Mouse (Mus musculus): ENCODE data around the gene Ttc39a. TPM values are rescaled to one million over a fixed set of nuclear protein-coding genes. Genes with fewer than 3 reads are reported as not detected.
A peak's percentile ranks its signal among the peaks of the same experiment; 100 is the strongest.

The Ttc39a gene
- polyA plus RNA-seq, 1 experiment from 2014 or later, result 3.2 TPM

GRCm38 (mm10) chr4:109423438-109423837 lies 17.0 kb downstream of the Ttc39a start:
- WGBS, result 78% methylated on average over 2 of the region's 2 CpGs
- no peak overlapping the region for H3K9ac ChIP-seq
- ATAC-seq (ENCODE audit: low FRiP score, low read depth), result no peak

GRCm38 (mm10) chr4:109427058-109427457 lies 20.6 kb downstream of the Ttc39a start:
- Histone ChIP-seq H3K27me3 (no peaks in the 10 kb centered on the region), H3K4me2 (no peak overlapping the region), H3K9me3 (no peaks in the 10 kb centered on the region), H3K9ac (no peak overlapping the region), H3K4me3 (no peak overlapping the region), H3K4me1 (replicated peaks) (no peaks in the 10 kb centered on the region), H3K27ac (replicated peaks) (no peak overlapping the region), H3K36me3 (no peaks in the 10 kb centered on the region)
- WGBS, result 72% methylated on average over 1 of the region's 1 CpGs
- ATAC-seq (ENCODE audit: low FRiP score, low read depth), result no peak

More at GRCm38 (mm10) chr4:109423438-109423837, 17.0 kb downstream of the Ttc39a start:
- Histone ChIP-seq H3K9me3 (no peaks in the 10 kb centered on the region), H3K4me1 (replicated peaks) (no peaks in the 10 kb centered on the region), H3K4me2 (no peak overlapping the region), H3K36me3 (no peaks in the 10 kb centered on the region), H3K27ac (replicated peaks) (no peak overlapping the region), H3K27me3 (no peaks in the 10 kb centered on the region), H3K4me3 (no peak overlapping the region)

- Histone ChIP-seq H3K4me1 (replicated peaks) (no peaks in the 10 kb centered on the region), H3K27ac (replicated peaks) (no peak overlapping the region), H3K9me3 (no peaks in the 10 kb centered on the region), H3K36me3 (no peaks in the 10 kb centered on the region), H3K4me2 (no peak overlapping the region), H3K4me3 (no peak overlapping the region), H3K9ac (no peak overlapping the region), H3K27me3 (no peaks in the 10 kb centered on the region)
- ATAC-seq (ENCODE audit: low FRiP score, low read depth), result no peak
- WGBS, result 96% methylated on average over 7 of the region's 7 CpGs
Measured at GRCm38 (mm10) chr4:109430250-109430649, 23.8 kb downstream of the Ttc39a start.

GRCm38 (mm10) chr4:109430854-109431253 lies 24.4 kb downstream of the Ttc39a start:
- ATAC-seq (ENCODE audit: low FRiP score, low read depth), result no peak
- Histone ChIP-seq H3K36me3 (no peaks in the 10 kb centered on the region), H3K27me3 (no peaks in the 10 kb centered on the region), H3K4me1 (replicated peaks) (no peaks in the 10 kb centered on the region), H3K9ac (no peak overlapping the region), H3K9me3 (no peaks in the 10 kb centered on the region), H3K4me2 (no peak overlapping the region), H3K4me3 (no peak overlapping the region), H3K27ac (replicated peaks) (no peak overlapping the region)
- 52% methylated on average over 13 of the region's 13 CpGs for WGBS

GRCm38 (mm10) chr4:109432668-109433375 lies 26.4 kb downstream of the Ttc39a start:
- no peak overlapping the region for H3K27ac ChIP-seq (replicated peaks)
- 0 out of 2 replicates have a peak, but pooled peaks have one; percentile 32 for ATAC-seq (ENCODE audit: low FRiP score, low read depth)
- 82% methylated on average over 16 of the region's 16 CpGs for WGBS
- H3K36me3 ChIP-seq, result no peaks in the 10 kb centered on the region
- H3K9me3 ChIP-seq, result no peaks in the 10 kb centered on the region
- no peak overlapping the region for H3K9ac ChIP-seq
- no peak overlapping the region for H3K4me2 ChIP-seq
- H3K4me1 ChIP-seq (replicated peaks), result no peaks in the 10 kb centered on the region
- no peaks in the 10 kb centered on the region for H3K27me3 ChIP-seq
- H3K4me3 ChIP-seq, result no peak overlapping the region

GRCm38 (mm10) chr4:109433641-109434040 lies 27.2 kb downstream of the Ttc39a start:
- WGBS, result 74% methylated on average over 6 of the region's 6 CpGs
- no peak overlapping the region for H3K27ac ChIP-seq (replicated peaks)
- H3K27me3 ChIP-seq, result no peaks in the 10 kb centered on the region
- H3K9ac ChIP-seq, result no peak overlapping the region
- no peaks in the 10 kb centered on the region for H3K4me1 ChIP-seq (replicated peaks)
- H3K36me3 ChIP-seq, result no peaks in the 10 kb centered on the region
- H3K4me2 ChIP-seq, result no peak overlapping the region
- no peak for ATAC-seq (ENCODE audit: low FRiP score, low read depth)
- H3K9me3 ChIP-seq, result no peaks in the 10 kb centered on the region
- H3K4me3 ChIP-seq, result no peak overlapping the region

GRCm38 (mm10) chr4:109434256-109434655 lies 27.8 kb downstream of the Ttc39a start:
- no peak for ATAC-seq (ENCODE audit: low FRiP score, low read depth)
- H3K4me3 ChIP-seq, result no peak overlapping the region
- H3K27ac ChIP-seq (replicated peaks), result no peak overlapping the region
- WGBS, result 95% methylated on average over 1 of the region's 1 CpGs
- H3K36me3 ChIP-seq, result no peaks in the 10 kb centered on the region
- no peak overlapping the region for H3K9ac ChIP-seq
- H3K4me2 ChIP-seq, result no peak overlapping the region
- H3K27me3 ChIP-seq, result no peaks in the 10 kb centered on the region
- H3K9me3 ChIP-seq, result no peaks in the 10 kb centered on the region
- H3K4me1 ChIP-seq (replicated peaks), result no peaks in the 10 kb centered on the region

GRCm38 (mm10) chr4:109437913-109438878 lies 31.8 kb downstream of the Ttc39a start:
- Histone ChIP-seq H3K4me3 (no peak overlapping the region), H3K27me3 (no peaks in the 10 kb centered on the region), H3K4me1 (replicated peaks) (no peaks in the 10 kb centered on the region), H3K9me3 (no peaks in the 10 kb centered on the region), H3K27ac (replicated peaks) (no peak overlapping the region), H3K9ac (no peak overlapping the region), H3K4me2 (no peak overlapping the region), H3K36me3 (no peaks in the 10 kb centered on the region)
- peak; percentile 65; the same call in 1 of the 2 replicates for ATAC-seq (ENCODE audit: low FRiP score, low read depth)
- whole genome bisulfite sequencing, result 53% methylated on average over 9 of the region's 9 CpGs

GRCm38 (mm10) chr4:109439101-109439500 lies 32.7 kb downstream of the Ttc39a start:
- 70% methylated on average over 8 of the region's 8 CpGs for WGBS

GRCm38 (mm10) chr4:109439825-109440248 lies 33.4 kb downstream of the Ttc39a start:
- H3K4me1 ChIP-seq (replicated peaks), result no peaks in the 10 kb centered on the region
- no peaks in the 10 kb centered on the region for H3K36me3 ChIP-seq
- H3K4me3 ChIP-seq, result no peak overlapping the region
- no peak overlapping the region for H3K27ac ChIP-seq (replicated peaks)
- no peaks in the 10 kb centered on the region for H3K27me3 ChIP-seq
- ATAC-seq (ENCODE audit: low FRiP score, low read depth), result no peak
- no peaks in the 10 kb centered on the region for H3K9me3 ChIP-seq
- no peak overlapping the region for H3K9ac ChIP-seq
- 86% methylated on average over 3 of the region's 3 CpGs for WGBS
- H3K4me2 ChIP-seq, result no peak overlapping the region

More at GRCm38 (mm10) chr4:109439101-109439500, 32.7 kb downstream of the Ttc39a start:
- H3K4me2 ChIP-seq, result no peak overlapping the region
- H3K27ac ChIP-seq (replicated peaks), result no peak overlapping the region
- no peak overlapping the region for H3K9ac ChIP-seq
- H3K4me1 ChIP-seq (replicated peaks), result no peaks in the 10 kb centered on the region
- no peaks in the 10 kb centered on the region for H3K27me3 ChIP-seq
- H3K9me3 ChIP-seq, result no peaks in the 10 kb centered on the region
- no peak overlapping the region for H3K4me3 ChIP-seq
- no peaks in the 10 kb centered on the region for H3K36me3 ChIP-seq
- ATAC-seq (ENCODE audit: low FRiP score, low read depth), result no peak

- ATAC-seq (ENCODE audit: low FRiP score, low read depth), result no peak
- no peak overlapping the region for H3K27ac ChIP-seq (replicated peaks)
- H3K4me1 ChIP-seq (replicated peaks), result peaks cover 4% of the 10 kb centered on the region; the same call in 1 of the 2 replicates
- no peak overlapping the region for H3K4me2 ChIP-seq
- H3K4me3 ChIP-seq, result no peak overlapping the region
- H3K9ac ChIP-seq, result no peak overlapping the region
- H3K36me3 ChIP-seq, result no peaks in the 10 kb centered on the region
- WGBS, result 95% methylated on average over 5 of the region's 5 CpGs
- no peaks in the 10 kb centered on the region for H3K27me3 ChIP-seq
- no peaks in the 10 kb centered on the region for H3K9me3 ChIP-seq
Measured at GRCm38 (mm10) chr4:109440381-109440780, 34.0 kb downstream of the Ttc39a start.

GRCm38 (mm10) chr4:109441000-109441399 lies 34.6 kb downstream of the Ttc39a start:
- ATAC-seq (ENCODE audit: low FRiP score, low read depth), result no peak
- H3K9me3 ChIP-seq, result no peaks in the 10 kb centered on the region
- H3K27me3 ChIP-seq, result no peaks in the 10 kb centered on the region
- H3K36me3 ChIP-seq, result 0 out of 2 replicates have a peak, but pooled peaks cover 1% of the 10 kb centered on the region
- no peak overlapping the region for H3K4me3 ChIP-seq
- no peak overlapping the region for H3K27ac ChIP-seq (replicated peaks)
- 77% methylated on average over 3 of the region's 3 CpGs for WGBS
- no peak overlapping the region for H3K9ac ChIP-seq
- no peak overlapping the region for H3K4me2 ChIP-seq
- peaks cover 6% of the 10 kb centered on the region; the same call in 1 of the 2 replicates for H3K4me1 ChIP-seq (replicated peaks)

Measured in hindbrain, embryonic 15.5 days (tissue).